Mouse (Mus musculus): ENCODE measurements around the gene March10. TPM values are rescaled to one million over a fixed set of nuclear protein-coding genes. Genes with fewer than 3 reads are reported as not detected.

The March10 gene
- polyA plus RNA-seq, 1 experiment from 2014 or later, result 0.18 TPM

GRCm38 (mm10) chr11:105371818-105372217 lies 84.7 kb downstream of the March10 start:
- H3K4me3 ChIP-seq (ENCODE audit: low read length), result no peak overlapping the region
- no peaks in the 10 kb centered on the region for H3K27me3 ChIP-seq (ENCODE audit: control insufficient read depth, insufficient read depth, low read length)
- 71% methylated on average over 9 of the region's 9 CpGs for WGBS
- no peak overlapping the region for H3K4me2 ChIP-seq (ENCODE audit: low read depth, low read length)
- no peak for ATAC-seq (replicated peaks; ENCODE audit: extremely low read depth, insufficient read depth, low FRiP score)
- H3K27ac ChIP-seq (ENCODE audit: low read length), result no peak overlapping the region
- H3K9ac ChIP-seq (ENCODE audit: low read length), result no peak overlapping the region
- peaks cover 18% of the 10 kb centered on the region for H3K4me1 ChIP-seq (ENCODE audit: control insufficient read depth, insufficient read depth, low read length)
- no peaks in the 10 kb centered on the region for H3K9me3 ChIP-seq (replicated peaks; ENCODE audit: control insufficient read depth, low read length)
- H3K36me3 ChIP-seq (ENCODE audit: control insufficient read depth, insufficient read depth), result no peaks in the 10 kb centered on the region

- Histone ChIP-seq H3K4me3 (ENCODE audit: low read length) (no peak overlapping the region), H3K27ac (ENCODE audit: low read length) (no peak overlapping the region), H3K36me3 (ENCODE audit: control insufficient read depth, insufficient read depth) (no peaks in the 10 kb centered on the region), H3K9ac (ENCODE audit: low read length) (no peak overlapping the region), H3K4me2 (ENCODE audit: low read depth, low read length) (no peak overlapping the region), H3K27me3 (ENCODE audit: control insufficient read depth, insufficient read depth, low read length) (no peaks in the 10 kb centered on the region), H3K9me3 (replicated peaks; ENCODE audit: control insufficient read depth, low read length) (no peaks in the 10 kb centered on the region), H3K4me1 (ENCODE audit: control insufficient read depth, insufficient read depth, low read length) (peaks cover 29% of the 10 kb centered on the region)
- WGBS, result 85% methylated on average over 13 of the region's 13 CpGs
- no peak for ATAC-seq (replicated peaks; ENCODE audit: extremely low read depth, insufficient read depth, low FRiP score)
These were observed 86.8 kb downstream of the March10 start for GRCm38 (mm10) chr11:105369526-105370386.

GRCm38 (mm10) chr11:105368833-105369232 lies 87.7 kb downstream of the March10 start:
- H3K4me1 ChIP-seq (ENCODE audit: control insufficient read depth, insufficient read depth, low read length), result peaks cover 31% of the 10 kb centered on the region
- no peak overlapping the region for H3K27ac ChIP-seq (ENCODE audit: low read length)
- 70% methylated on average over 5 of the region's 5 CpGs for WGBS

GRCm38 (mm10) chr11:105367163-105367562 lies 89.4 kb downstream of the March10 start:
- no peak overlapping the region for H3K27ac ChIP-seq (ENCODE audit: low read length)
- no peak overlapping the region for H3K4me3 ChIP-seq (ENCODE audit: low read length)
- no peaks in the 10 kb centered on the region for H3K9me3 ChIP-seq (replicated peaks; ENCODE audit: control insufficient read depth, low read length)
- no peak for ATAC-seq (replicated peaks; ENCODE audit: extremely low read depth, insufficient read depth, low FRiP score)
- WGBS, result 54% methylated on average over 3 of the region's 3 CpGs
- no peak overlapping the region for H3K4me2 ChIP-seq (ENCODE audit: low read depth, low read length)
- no peaks in the 10 kb centered on the region for H3K27me3 ChIP-seq (ENCODE audit: control insufficient read depth, insufficient read depth, low read length)
- no peak overlapping the region for H3K9ac ChIP-seq (ENCODE audit: low read length)
- H3K4me1 ChIP-seq (ENCODE audit: control insufficient read depth, insufficient read depth, low read length), result peaks cover 30% of the 10 kb centered on the region
- no peaks in the 10 kb centered on the region for H3K36me3 ChIP-seq (ENCODE audit: control insufficient read depth, insufficient read depth)

More at GRCm38 (mm10) chr11:105368833-105369232, 87.7 kb downstream of the March10 start:
- no peaks in the 10 kb centered on the region for H3K27me3 ChIP-seq (ENCODE audit: control insufficient read depth, insufficient read depth, low read length)
- no peak overlapping the region for H3K9ac ChIP-seq (ENCODE audit: low read length)
- H3K4me2 ChIP-seq (ENCODE audit: low read depth, low read length), result no peak overlapping the region
- H3K4me3 ChIP-seq (ENCODE audit: low read length), result no peak overlapping the region
- H3K9me3 ChIP-seq (replicated peaks; ENCODE audit: control insufficient read depth, low read length), result no peaks in the 10 kb centered on the region
- H3K36me3 ChIP-seq (ENCODE audit: control insufficient read depth, insufficient read depth), result no peaks in the 10 kb centered on the region
- no peak for ATAC-seq (replicated peaks; ENCODE audit: extremely low read depth, insufficient read depth, low FRiP score)

GRCm38 (mm10) chr11:105366051-105366450 lies 90.5 kb downstream of the March10 start:
- H3K27me3 ChIP-seq (ENCODE audit: control insufficient read depth, insufficient read depth, low read length), result no peaks in the 10 kb centered on the region
- ATAC-seq (replicated peaks; ENCODE audit: extremely low read depth, insufficient read depth, low FRiP score), result 0 out of 2 replicates have a peak, but pooled peaks have one; percentile 25
- peaks cover 30% of the 10 kb centered on the region for H3K4me1 ChIP-seq (ENCODE audit: control insufficient read depth, insufficient read depth, low read length)
- H3K9me3 ChIP-seq (replicated peaks; ENCODE audit: control insufficient read depth, low read length), result no peaks in the 10 kb centered on the region
- H3K4me3 ChIP-seq (ENCODE audit: low read length), result no peak overlapping the region
- WGBS, result 24% methylated on average over 3 of the region's 4 CpGs
- no peak overlapping the region for H3K4me2 ChIP-seq (ENCODE audit: low read depth, low read length)
- H3K9ac ChIP-seq (ENCODE audit: low read length), result no peak overlapping the region
- H3K27ac ChIP-seq (ENCODE audit: low read length), result peak overlapping the region; percentile 3; the same call in 1 of the 2 replicates
- no peaks in the 10 kb centered on the region for H3K36me3 ChIP-seq (ENCODE audit: control insufficient read depth, insufficient read depth)

GRCm38 (mm10) chr11:105365611-105366010 lies 90.9 kb downstream of the March10 start:
- H3K9ac ChIP-seq (ENCODE audit: low read length), result no peak overlapping the region
- no peaks in the 10 kb centered on the region for H3K36me3 ChIP-seq (ENCODE audit: control insufficient read depth, insufficient read depth)
- peaks cover 30% of the 10 kb centered on the region for H3K4me1 ChIP-seq (ENCODE audit: control insufficient read depth, insufficient read depth, low read length)
- no peaks in the 10 kb centered on the region for H3K9me3 ChIP-seq (replicated peaks; ENCODE audit: control insufficient read depth, low read length)
- H3K4me2 ChIP-seq (ENCODE audit: low read depth, low read length), result no peak overlapping the region
- 70% methylated on average over 3 of the region's 3 CpGs for WGBS
- H3K27ac ChIP-seq (ENCODE audit: low read length), result no peak overlapping the region; the same call in 1 of the 2 replicates
- no peaks in the 10 kb centered on the region for H3K27me3 ChIP-seq (ENCODE audit: control insufficient read depth, insufficient read depth, low read length)
- no peak overlapping the region for H3K4me3 ChIP-seq (ENCODE audit: low read length)
- ATAC-seq (replicated peaks; ENCODE audit: extremely low read depth, insufficient read depth, low FRiP score), result no peak

- 10% methylated on average over 12 of the region's 12 CpGs for WGBS
These were observed 92.0 kb downstream of the March10 start for GRCm38 (mm10) chr11:105364386-105365065.

GRCm38 (mm10) chr11:105363598-105364385 lies 92.7 kb downstream of the March10 start:
- no peak for ATAC-seq (replicated peaks; ENCODE audit: extremely low read depth, insufficient read depth, low FRiP score)
- 30% methylated on average over 12 of the region's 12 CpGs for whole genome bisulfite sequencing
- peak overlapping the region; percentile 67 for H3K27ac ChIP-seq (ENCODE audit: low read length)

More at GRCm38 (mm10) chr11:105364386-105365065, 92.0 kb downstream of the March10 start:
- peak overlapping the region; percentile 45 for H3K9ac ChIP-seq (ENCODE audit: low read length)
- H3K36me3 ChIP-seq (ENCODE audit: control insufficient read depth, insufficient read depth), result no peaks in the 10 kb centered on the region
- peak overlapping the region; percentile 78 for H3K4me2 ChIP-seq (ENCODE audit: low read depth, low read length)
- peaks cover 30% of the 10 kb centered on the region for H3K4me1 ChIP-seq (ENCODE audit: control insufficient read depth, insufficient read depth, low read length)
- ATAC-seq (replicated peaks; ENCODE audit: extremely low read depth, insufficient read depth, low FRiP score), result no peak
- no peaks in the 10 kb centered on the region for H3K27me3 ChIP-seq (ENCODE audit: control insufficient read depth, insufficient read depth, low read length)
- H3K27ac ChIP-seq (ENCODE audit: low read length), result peak overlapping the region; percentile 67
- H3K4me3 ChIP-seq (ENCODE audit: low read length), result peak overlapping the region; percentile 38
- H3K9me3 ChIP-seq (replicated peaks; ENCODE audit: control insufficient read depth, low read length), result no peaks in the 10 kb centered on the region

More at GRCm38 (mm10) chr11:105363598-105364385, 92.7 kb downstream of the March10 start:
- Histone ChIP-seq H3K36me3 (ENCODE audit: control insufficient read depth, insufficient read depth) (no peaks in the 10 kb centered on the region), H3K4me3 (ENCODE audit: low read length) (peak overlapping the region; percentile 67), H3K27me3 (ENCODE audit: control insufficient read depth, insufficient read depth, low read length) (no peaks in the 10 kb centered on the region), H3K9me3 (replicated peaks; ENCODE audit: control insufficient read depth, low read length) (no peaks in the 10 kb centered on the region), H3K4me1 (ENCODE audit: control insufficient read depth, insufficient read depth, low read length) (peaks cover 30% of the 10 kb centered on the region), H3K9ac (ENCODE audit: low read length) (peak overlapping the region; percentile 76), H3K4me2 (ENCODE audit: low read depth, low read length) (peak overlapping the region; percentile 78)

Measured in heart, embryonic 16.5 days (tissue).